Mouse (Mus musculus) liver, embryonic 14.5 days (tissue): ENCODE data around the gene AI413582.

Source experiments
- CTCF ChIP-seq: IDR thresholded peaks from 2 replicates; pipeline ENCODE4 v1.5.1; 2016; ENCODE audit warnings: antibody characterized with exemption, low read depth, control low read depth
- EP300 ChIP-seq: IDR thresholded peaks from 2 replicates; pipeline ENCODE4 v1.6.1; 2016; ENCODE audit warnings: antibody characterized with exemption, low read depth

GRCm38 (mm10) chr17:27586661-27587060 lies 21.1 kb upstream of the AI413582 start:
- TF ChIP-seq CTCF (no peak), EP300 (no peak)
